Mouse (Mus musculus) thymus, adult 2 months (tissue): Measurements from ENCODE around the gene Gm43191.

Source experiments
- CTCF ChIP-seq: fragments of 200-500 bp; IDR thresholded peaks from 2 replicates; pipeline ENCODE4 v1.5.1; 2012; ENCODE audit warnings: mild to moderate bottlenecking, control low read depth, low read length, moderate library complexity, borderline replicate concordance; ENCODE audit not compliant: control insufficient read depth, poor library complexity, insufficient read depth; ENCODE audit errors: extremely low read depth
- POLR2A ChIP-seq: fragments of 200-500 bp; IDR thresholded peaks from 2 replicates; pipeline ENCODE4 v1.6.1; 2012; ENCODE audit warnings: mild to moderate bottlenecking, low read length, control low read depth, moderate library complexity; ENCODE audit not compliant: control insufficient read depth, poor library complexity, insufficient read depth; ENCODE audit errors: extremely low read depth

DNA sequence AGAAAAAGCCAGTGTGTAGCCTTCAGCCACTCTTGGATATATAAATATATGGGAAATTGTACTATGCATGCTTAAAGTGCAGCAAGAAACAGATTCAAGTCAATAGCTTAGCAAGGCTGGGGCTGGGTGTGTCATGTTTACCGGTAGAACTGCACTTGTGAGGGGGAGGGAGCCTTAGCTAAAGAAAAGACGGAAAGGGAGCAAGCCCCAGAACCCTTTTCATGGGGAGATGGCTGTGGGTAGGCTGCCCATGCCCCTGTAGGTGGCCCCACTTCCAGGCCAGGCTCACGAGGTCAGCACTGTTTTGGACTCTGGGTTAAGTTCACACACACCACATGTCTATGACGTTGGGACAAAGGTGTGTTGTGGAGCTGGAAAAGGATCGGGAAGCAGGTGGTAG is 45.3 kb downstream of the Gm43191 start:
- TF ChIP-seq CTCF (no peak), POLR2A (no peak)
